Mouse (Mus musculus) lung, postnatal 36 days (tissue): Measurements from ENCODE around the gene Gk5.

Experiments used
- DNase-seq: peaks from one replicate; pipeline ENCODE4 v3.0.0; 2022; ENCODE audit warnings: mixed read lengths

Gk5 gene

DNA sequence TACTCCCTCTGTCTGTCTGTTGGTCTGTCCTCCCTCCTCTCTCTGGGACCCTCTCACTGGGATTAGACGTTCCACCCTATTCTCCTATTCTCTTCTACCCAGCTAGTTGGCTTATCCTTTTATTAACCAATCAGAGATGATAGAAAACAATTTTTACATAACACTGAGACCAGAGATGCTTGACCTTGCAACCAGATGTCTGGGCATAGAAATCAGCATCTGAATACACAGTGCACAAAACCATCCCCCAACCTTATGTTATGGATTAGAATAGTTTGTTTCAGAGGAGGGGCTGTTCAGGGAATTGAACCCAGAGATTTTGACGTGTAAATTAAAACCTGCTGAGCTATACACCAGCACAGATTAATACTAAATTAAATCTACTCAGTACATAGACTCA lies 111.1 kb downstream of the Gk5 start:
- no peak for DNase-seq
